Mouse (Mus musculus) kidney, embryonic 15.5 days (tissue): ENCODE measurements at regions not wholly inside any gene's neighbourhood (a gene's known extent, or its start where the extent isn't known, plus 50 kb on each side); places are given as distances from the start of the nearest gene placed in this dataset.
A peak's percentile ranks its signal among the peaks of the same experiment; 100 is the strongest.

Source experiments
- ATAC-seq: fragments of 200-750 bp; cut with Nextera tagmentation; replicated peaks from 2 replicates; pipeline ENCODE4 v1.8.0; 2017; ENCODE audit warnings: moderate TSS enrichment; ENCODE audit not compliant: low FRiP score
- H3K27ac ChIP-seq: fragments of 300-500 bp; sonication (generic); 2 replicates; pipeline ENCODE4 v1.5.1; 2015; ENCODE audit warnings: mild to moderate bottlenecking, inconsistent platforms
- H3K27me3 ChIP-seq: fragments of 300-500 bp; sonication (generic); 2 replicates; pipeline ENCODE4 v1.6.1; 2015; ENCODE audit warnings: inconsistent platforms
- H3K36me3 ChIP-seq: fragments of 300-500 bp; sonication (generic); 2 replicates; pipeline ENCODE4 v1.6.1; 2015; ENCODE audit warnings: inconsistent platforms
- H3K4me1 ChIP-seq: fragments of 300-500 bp; sonication (generic); 2 replicates; pipeline ENCODE4 v1.6.1; 2015; ENCODE audit warnings: inconsistent platforms
- H3K4me2 ChIP-seq: fragments of 300-500 bp; sonication (generic); 2 replicates; pipeline ENCODE4 v1.6.1; 2015; ENCODE audit warnings: moderate library complexity, mild to moderate bottlenecking, inconsistent platforms
- H3K4me3 ChIP-seq: fragments of 300-500 bp; sonication (generic); replicated peaks from 2 replicates; pipeline ENCODE4 v1.5.1; 2015; ENCODE audit warnings: mild to moderate bottlenecking, inconsistent platforms
- H3K9ac ChIP-seq: fragments of 300-500 bp; sonication (generic); 2 replicates; pipeline ENCODE4 v1.6.1; 2015; ENCODE audit warnings: mild to moderate bottlenecking, inconsistent platforms
- H3K9me3 ChIP-seq: fragments of 300-500 bp; sonication (generic); replicated peaks from 2 replicates; pipeline ENCODE4 v1.6.1; 2016; ENCODE audit warnings: inconsistent platforms
- WGBS: fragments of 180-500 bp; shearing (Covaris S2); methylation state at CpG from one replicate; pipeline ENCODE4 v1.1.7; 2015; ENCODE audit warnings: mixed read lengths; 5-methylcytosine and 5-hydroxymethylcytosine counted together

GRCm38 (mm10) chr6:140816359-140816758 is 87.3 kb downstream of the Gm11077 start:
- no peak overlapping the region for H3K9ac ChIP-seq
- no peaks in the 10 kb centered on the region for H3K27me3 ChIP-seq
- H3K9me3 ChIP-seq = no peaks in the 10 kb centered on the region
- no peak overlapping the region for H3K27ac ChIP-seq
- WGBS = 38% methylated on average over 1 of the region's 1 CpGs
- H3K4me3 ChIP-seq = no peak overlapping the region
- H3K4me2 ChIP-seq = no peak overlapping the region
- H3K36me3 ChIP-seq = no peaks in the 10 kb centered on the region
- H3K4me1 ChIP-seq = no peaks in the 10 kb centered on the region; the same call in 1 of the 2 replicates
- ATAC-seq = no peak

DNA sequence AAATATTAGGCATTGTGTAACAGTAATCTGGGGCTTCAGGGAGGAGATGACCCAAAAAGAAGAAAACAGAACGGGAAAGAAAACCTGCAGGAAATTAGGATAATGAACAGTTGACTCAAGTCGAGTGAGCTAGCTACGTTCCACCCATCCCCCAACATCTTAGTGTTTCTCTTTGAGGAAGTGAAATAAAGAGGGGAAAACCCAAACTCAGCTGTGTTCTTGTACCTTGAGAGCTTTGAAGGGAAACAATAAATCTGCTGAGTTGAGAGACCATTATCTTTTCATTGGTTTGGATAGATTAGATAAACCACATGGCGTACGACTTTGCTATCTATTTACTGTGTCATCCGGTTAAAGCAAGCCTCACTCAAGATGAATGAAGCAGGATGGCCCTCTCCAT is 87.7 kb downstream of the Gm11077 start:
- H3K36me3 ChIP-seq = no peaks in the 10 kb centered on the region
- no peak overlapping the region for H3K27ac ChIP-seq
- H3K9me3 ChIP-seq = no peaks in the 10 kb centered on the region
- 34% methylated on average over 6 of the region's 6 CpGs for WGBS
- H3K9ac ChIP-seq = no peak overlapping the region
- no peaks in the 10 kb centered on the region; the same call in 1 of the 2 replicates for H3K4me1 ChIP-seq
- H3K4me3 ChIP-seq = no peak overlapping the region
- no peak overlapping the region for H3K4me2 ChIP-seq
- H3K27me3 ChIP-seq = no peaks in the 10 kb centered on the region
- no peak for ATAC-seq

GRCm38 (mm10) chr6:140819451-140819878 is 90.4 kb downstream of the Gm11077 start:
- Histone ChIP-seq H3K27ac (no peak overlapping the region), H3K9ac (no peak overlapping the region), H3K36me3 (no peaks in the 10 kb centered on the region), H3K4me3 (no peak overlapping the region), H3K4me1 (no peaks in the 10 kb centered on the region; the same call in 1 of the 2 replicates), H3K9me3 (no peaks in the 10 kb centered on the region), H3K27me3 (no peaks in the 10 kb centered on the region), H3K4me2 (no peak overlapping the region)
- peak; percentile 67 for ATAC-seq
- 61% methylated on average over 8 of the region's 8 CpGs for WGBS

DNA sequence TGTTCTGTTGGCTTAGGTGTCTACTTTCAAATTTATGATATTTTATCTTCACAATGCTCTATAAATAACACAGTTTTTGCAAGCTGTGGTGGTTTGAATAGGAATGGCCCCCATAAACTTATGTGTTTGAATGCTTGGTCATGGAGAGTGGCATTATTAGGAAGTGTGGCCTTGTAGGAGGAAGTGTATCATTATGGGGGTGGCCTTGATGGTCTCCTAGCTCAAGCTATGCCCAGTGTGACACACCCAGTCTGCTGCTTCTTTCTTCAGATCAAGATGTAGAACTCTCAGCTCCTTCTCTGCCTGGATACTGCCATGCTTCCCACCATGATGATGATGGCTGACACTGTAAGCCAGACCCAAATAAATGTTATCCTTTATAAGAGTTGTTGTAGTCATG is 97.4 kb downstream of the Gm11077 start:
- no peak overlapping the region for H3K4me3 ChIP-seq
- no peaks in the 10 kb centered on the region for H3K4me1 ChIP-seq
- ATAC-seq = no peak
- no peaks in the 10 kb centered on the region for H3K9me3 ChIP-seq
- no peak overlapping the region for H3K9ac ChIP-seq
- H3K27ac ChIP-seq = no peak overlapping the region
- no peaks in the 10 kb centered on the region for H3K27me3 ChIP-seq
- no peaks in the 10 kb centered on the region for H3K36me3 ChIP-seq
- H3K4me2 ChIP-seq = no peak overlapping the region

DNA sequence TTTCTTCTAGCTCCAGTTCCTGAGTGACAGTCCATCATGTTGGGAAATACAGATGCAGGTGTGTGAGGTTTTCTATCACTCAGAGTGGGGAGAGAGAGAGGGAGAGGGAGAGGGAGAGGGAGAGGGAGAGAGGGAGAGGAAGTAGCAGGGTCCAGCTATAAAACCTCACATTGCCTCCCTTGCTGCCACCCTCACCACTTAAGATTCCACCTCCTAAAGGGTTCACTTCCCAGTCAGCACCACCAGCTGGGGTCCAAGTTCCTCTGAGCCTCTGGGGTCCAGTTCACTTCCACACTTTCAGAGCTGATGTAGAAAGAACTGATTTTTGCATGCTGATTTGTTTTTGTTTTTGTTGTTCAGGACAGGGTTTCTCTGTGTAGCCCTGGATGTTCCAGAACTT is 98.6 kb downstream of the Gm11077 start:
- no peak for ATAC-seq
- Histone ChIP-seq H3K27ac (no peak overlapping the region), H3K4me1 (no peaks in the 10 kb centered on the region), H3K36me3 (no peaks in the 10 kb centered on the region), H3K4me3 (no peak overlapping the region), H3K4me2 (no peak overlapping the region), H3K27me3 (no peaks in the 10 kb centered on the region), H3K9me3 (no peaks in the 10 kb centered on the region), H3K9ac (no peak overlapping the region)

DNA sequence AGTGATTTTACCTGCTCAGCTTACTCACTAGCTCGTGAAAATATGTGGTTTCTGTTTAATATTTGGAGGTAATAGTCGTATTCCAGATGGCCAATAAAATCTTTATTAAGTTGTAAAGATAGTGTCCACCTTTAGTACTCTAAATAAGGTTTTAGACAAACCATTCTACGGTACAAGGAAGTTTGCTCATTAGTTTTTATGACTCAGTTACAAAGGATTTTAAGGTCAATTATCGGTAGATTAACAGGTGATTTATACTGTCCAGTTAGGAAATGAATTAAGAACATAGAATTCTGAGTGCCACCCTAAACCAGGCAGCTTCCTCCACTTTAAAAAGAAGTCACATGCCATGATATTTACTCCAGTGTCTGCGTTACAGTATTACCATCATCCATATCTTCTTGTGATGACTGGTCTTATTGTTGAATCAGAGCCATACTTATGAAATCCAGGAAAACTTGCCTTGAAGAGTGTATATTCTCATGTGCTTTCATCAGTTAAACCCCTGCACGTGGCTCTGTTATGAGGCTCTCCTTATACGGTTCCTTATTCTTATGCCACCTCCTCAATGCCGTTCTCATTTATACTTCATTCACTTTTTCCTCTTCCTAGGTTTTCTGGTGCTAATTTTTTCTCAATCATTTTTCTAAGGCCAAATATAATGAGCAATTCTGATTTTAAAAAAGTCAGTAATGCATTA is 114.4 kb downstream of the Gm11077 start:
- H3K9ac ChIP-seq = no peak overlapping the region
- no peak overlapping the region for H3K4me2 ChIP-seq
- H3K27me3 ChIP-seq = no peaks in the 10 kb centered on the region
- no peaks in the 10 kb centered on the region for H3K4me1 ChIP-seq
- H3K9me3 ChIP-seq = no peaks in the 10 kb centered on the region
- no peak overlapping the region for H3K4me3 ChIP-seq
- H3K36me3 ChIP-seq = no peaks in the 10 kb centered on the region
- 73% methylated on average over 8 of the region's 8 CpGs for WGBS
- no peak overlapping the region for H3K27ac ChIP-seq
- no peak for ATAC-seq

DNA sequence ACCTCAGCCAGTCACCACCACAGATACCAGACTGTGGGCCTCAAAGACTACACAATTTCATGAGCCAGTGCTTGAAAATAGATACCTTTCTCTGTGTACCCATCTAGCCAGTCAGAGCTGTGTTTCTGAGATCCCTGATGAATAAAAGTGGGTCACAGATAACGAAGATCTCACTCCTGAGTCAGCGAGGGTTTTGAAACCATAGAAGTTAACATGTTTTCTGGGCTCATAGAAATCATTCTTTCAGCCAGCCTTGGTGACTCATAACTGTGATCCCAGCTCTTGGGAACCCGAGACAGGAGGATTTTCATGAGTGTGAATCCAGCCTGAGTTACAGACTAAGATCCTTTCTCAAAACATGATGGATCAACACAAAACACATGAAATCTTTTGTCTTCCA is 118.1 kb downstream of the Gm11077 start:
- no peak overlapping the region for H3K4me2 ChIP-seq
- no peak overlapping the region for H3K4me3 ChIP-seq
- H3K36me3 ChIP-seq = no peaks in the 10 kb centered on the region
- H3K4me1 ChIP-seq = no peaks in the 10 kb centered on the region
- no peaks in the 10 kb centered on the region for H3K9me3 ChIP-seq
- no peaks in the 10 kb centered on the region for H3K27me3 ChIP-seq
- 81% methylated on average over 3 of the region's 3 CpGs for WGBS
- no peak overlapping the region for H3K27ac ChIP-seq
- ATAC-seq = no peak
- H3K9ac ChIP-seq = no peak overlapping the region

DNA sequence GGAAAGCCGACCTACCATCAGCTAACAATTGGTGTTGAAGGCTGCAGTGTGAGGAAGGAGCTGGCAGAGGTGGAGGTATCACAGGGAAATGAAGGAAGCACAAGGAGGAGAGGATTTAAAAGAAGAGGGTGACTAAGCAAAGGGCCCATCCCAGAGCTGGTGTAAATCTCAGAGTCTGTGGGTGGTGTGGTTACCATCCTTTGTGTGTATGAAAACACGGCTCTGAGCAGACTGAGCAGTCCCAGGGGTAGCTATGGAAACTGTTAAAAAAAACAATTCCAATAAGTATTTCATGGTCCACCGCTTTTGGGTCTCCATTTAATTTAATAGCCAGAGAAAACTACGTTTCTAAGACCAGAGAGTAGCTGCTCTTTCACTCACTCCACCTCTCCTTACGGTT is 123.3 kb downstream of the Gm11077 start:
- Histone ChIP-seq H3K27ac (no peak overlapping the region), H3K9me3 (no peaks in the 10 kb centered on the region), H3K4me3 (no peak overlapping the region), H3K36me3 (no peaks in the 10 kb centered on the region), H3K9ac (no peak overlapping the region), H3K4me1 (peaks cover 34% of the 10 kb centered on the region; the same call in 1 of the 2 replicates), H3K27me3 (no peaks in the 10 kb centered on the region), H3K4me2 (no peak overlapping the region)
- 58% methylated on average over 5 of the region's 5 CpGs for WGBS
- no peak for ATAC-seq

DNA sequence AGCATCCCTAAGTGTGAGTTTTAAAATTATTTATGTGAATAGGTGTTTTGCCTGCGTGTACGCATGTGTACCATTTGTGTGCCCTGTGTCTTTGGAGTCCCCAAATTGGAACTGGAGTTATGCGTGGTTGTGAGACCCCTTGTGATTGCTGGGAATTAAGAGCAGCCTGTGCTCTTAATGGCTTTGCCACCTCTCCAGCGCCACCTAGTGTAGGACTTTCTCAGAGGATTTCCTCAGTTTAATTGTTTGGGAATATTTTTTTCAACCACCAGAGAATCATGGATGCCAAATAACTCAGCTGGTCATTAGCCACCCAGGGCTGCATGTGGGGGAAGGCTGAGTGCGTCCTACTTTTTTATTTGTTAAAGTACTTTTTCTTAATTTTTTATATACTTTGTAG is 124.4 kb downstream of the Gm11077 start:
- no peaks in the 10 kb centered on the region for H3K9me3 ChIP-seq
- no peak overlapping the region for H3K4me2 ChIP-seq
- no peaks in the 10 kb centered on the region for H3K36me3 ChIP-seq
- H3K27ac ChIP-seq = no peak overlapping the region
- H3K4me1 ChIP-seq = peaks cover 35% of the 10 kb centered on the region; the same call in 1 of the 2 replicates
- no peaks in the 10 kb centered on the region for H3K27me3 ChIP-seq
- H3K9ac ChIP-seq = no peak overlapping the region
- no peak overlapping the region for H3K4me3 ChIP-seq
- ATAC-seq = no peak
- 58% methylated on average over 5 of the region's 5 CpGs for WGBS

GRCm38 (mm10) chr6:140854691-140855090 is 125.6 kb downstream of the Gm11077 start:
- no peak overlapping the region for H3K27ac ChIP-seq
- peaks cover 35% of the 10 kb centered on the region; the same call in 1 of the 2 replicates for H3K4me1 ChIP-seq
- H3K9ac ChIP-seq = no peak overlapping the region
- no peaks in the 10 kb centered on the region for H3K9me3 ChIP-seq
- no peak overlapping the region for H3K4me2 ChIP-seq
- WGBS = 80% methylated on average over 6 of the region's 6 CpGs
- H3K4me3 ChIP-seq = no peak overlapping the region
- H3K27me3 ChIP-seq = no peaks in the 10 kb centered on the region
- ATAC-seq = no peak
- no peaks in the 10 kb centered on the region for H3K36me3 ChIP-seq

GRCm38 (mm10) chr6:140856468-140857117 is 127.5 kb downstream of the Gm11077 start:
- peak overlapping the region; percentile 38 for H3K4me3 ChIP-seq
- peak; percentile 87 for ATAC-seq
- no peaks in the 10 kb centered on the region for H3K9me3 ChIP-seq
- H3K4me1 ChIP-seq = peaks cover 35% of the 10 kb centered on the region; the same call in 1 of the 2 replicates
- 0 out of 2 replicates have a peak overlapping the region, but pooled peaks have one; percentile 9 for H3K9ac ChIP-seq
- peak overlapping the region; percentile 79 for H3K27ac ChIP-seq
- WGBS = 5% methylated on average over 14 of the region's 14 CpGs
- no peaks in the 10 kb centered on the region for H3K27me3 ChIP-seq
- H3K36me3 ChIP-seq = no peaks in the 10 kb centered on the region
- peak overlapping the region; percentile 67 for H3K4me2 ChIP-seq

DNA sequence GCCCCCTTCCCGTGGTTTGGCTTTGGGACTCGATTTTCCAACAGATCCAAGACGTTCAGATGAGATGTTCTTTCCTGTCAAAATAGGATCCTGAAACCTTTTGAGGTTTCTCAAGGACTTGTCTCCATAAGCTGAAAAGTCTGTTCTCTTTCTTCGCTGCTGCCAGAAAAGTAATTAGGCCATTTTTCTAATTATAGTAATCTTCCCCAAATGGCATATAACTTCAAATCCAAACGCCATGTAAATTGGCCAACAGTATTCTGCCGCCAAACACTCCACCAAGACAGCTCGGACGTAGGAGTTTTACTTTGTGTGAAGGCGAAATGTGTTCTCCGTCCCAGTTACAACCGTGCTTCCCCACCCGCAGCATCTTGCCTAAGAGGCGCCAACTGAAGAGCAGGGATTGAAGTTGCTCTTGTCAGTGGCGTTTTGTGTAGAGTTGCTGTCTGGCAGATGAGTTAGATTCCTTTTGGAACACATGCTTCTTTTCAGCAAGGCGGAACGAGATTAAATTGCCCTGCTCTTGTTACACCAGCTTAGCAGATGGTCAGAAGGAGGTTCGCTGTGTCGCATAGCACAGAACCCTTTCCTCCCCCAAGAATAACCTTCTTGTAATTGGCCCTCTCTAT is 128.1 kb downstream of the Gm11077 start:
- 0 out of 2 replicates have a peak overlapping the region, but pooled peaks have one; percentile 9 for H3K9ac ChIP-seq
- peaks cover 35% of the 10 kb centered on the region; the same call in 1 of the 2 replicates for H3K4me1 ChIP-seq
- H3K4me3 ChIP-seq = peak overlapping the region; percentile 38
- no peaks in the 10 kb centered on the region for H3K9me3 ChIP-seq
- peak; percentile 63 for ATAC-seq
- H3K36me3 ChIP-seq = no peaks in the 10 kb centered on the region
- peak overlapping the region; percentile 67 for H3K4me2 ChIP-seq
- H3K27ac ChIP-seq = peak overlapping the region; percentile 79
- 7% methylated on average over 18 of the region's 18 CpGs for WGBS
- no peaks in the 10 kb centered on the region for H3K27me3 ChIP-seq
